Comparison of ENCODE assay signal across 8 mouse cellular contexts in the genomic region with DNA sequence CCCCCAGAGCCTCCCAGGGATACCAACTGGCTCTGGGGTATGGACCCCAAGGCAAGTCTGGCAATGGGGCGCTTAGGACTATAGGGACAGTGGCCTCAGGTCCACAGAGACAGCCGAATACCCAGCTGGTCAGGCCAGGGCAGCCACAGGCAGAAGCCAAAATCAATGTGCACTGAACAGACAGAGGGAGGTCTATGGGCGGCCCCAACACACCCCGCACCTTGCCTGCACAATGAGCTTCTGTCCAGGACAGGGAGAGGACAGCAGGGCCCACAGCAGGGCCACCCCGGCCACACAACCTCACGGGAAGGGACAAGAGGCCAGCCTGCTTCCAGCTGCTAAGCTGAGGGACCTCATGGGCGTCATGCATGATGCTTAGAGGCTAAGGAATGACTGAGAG. TPM values are rescaled to one million over a fixed set of nuclear protein-coding genes. Genes with fewer than 3 reads are reported as not detected.
DNase-seq lines count a peak whose midpoint lies in the region; ATAC-seq lines count a peak whose summit lies in the region.

No protein-coding gene starts in this region.

- no peak overlapping the region for H3K4me3 ChIP-seq in hindbrain, embryonic 12.5 days
- no peak overlapping the region for H3K4me3 ChIP-seq in hindbrain, embryonic 10.5 days
- 0 out of 2 replicates have a peak overlapping the region, but pooled peaks have one; percentile 8 for H3K4me3 ChIP-seq in embryonic facial prominence, embryonic 15.5 days (replicated peaks)
- no peak overlapping the region for H3K4me3 ChIP-seq in intestine, embryonic 15.5 days (replicated peaks)

- H3K36me3 ChIP-seq in hindbrain, embryonic 12.5 days = peaks cover 7% of the 10 kb centered on the region; the same call in 1 of the 2 replicates
- no peaks in the 10 kb centered on the region for H3K36me3 ChIP-seq in hindbrain, embryonic 10.5 days
- peaks cover 12% of the 10 kb centered on the region; the same call in 1 of the 2 replicates for H3K36me3 ChIP-seq in embryonic facial prominence, embryonic 15.5 days
- H3K36me3 ChIP-seq in intestine, embryonic 15.5 days = peaks cover 3% of the 10 kb centered on the region; the same call in 1 of the 2 replicates

- H3K27me3 ChIP-seq in hindbrain, embryonic 12.5 days = peaks cover 98% of the 10 kb centered on the region
- peaks cover 100% of the 10 kb centered on the region for H3K27me3 ChIP-seq in hindbrain, embryonic 10.5 days (ENCODE audit: insufficient read depth, poor library complexity, severe bottlenecking)
- peaks cover 13% of the 10 kb centered on the region; the same call in 1 of the 2 replicates for H3K27me3 ChIP-seq in embryonic facial prominence, embryonic 15.5 days
- peaks cover 74% of the 10 kb centered on the region for H3K27me3 ChIP-seq in intestine, embryonic 15.5 days (replicated peaks)

- peak overlapping the region; percentile 48; the same call in 1 of the 2 replicates for H3K27ac ChIP-seq in hindbrain, embryonic 12.5 days
- no peak overlapping the region for H3K27ac ChIP-seq in hindbrain, embryonic 10.5 days
- peak overlapping the region; percentile 85 for H3K27ac ChIP-seq in embryonic facial prominence, embryonic 15.5 days (replicated peaks)
- H3K27ac ChIP-seq in intestine, embryonic 15.5 days = peak overlapping the region; percentile 67; the same call in 1 of the 2 replicates

- H3K9ac ChIP-seq in hindbrain, embryonic 12.5 days = no peak overlapping the region
- H3K9ac ChIP-seq in embryonic facial prominence, embryonic 15.5 days = no peak overlapping the region
- no peak overlapping the region for H3K9ac ChIP-seq in intestine, embryonic 15.5 days

- no peak for DNase-seq in hindbrain, embryonic 10.5 days (ENCODE audit: low spot score)
- peak; percentile 86 for DNase-seq in Muller cell, postnatal 12 days (ENCODE audit: inconsistent ontology term)
- DNase-seq in thymus, postnatal 14 days = no peak
- DNase-seq in urinary bladder, postnatal 25 days (ENCODE audit: low spot score) = no peak
- DNase-seq in testis, postnatal 14 days (ENCODE audit: low spot score) = no peak

- H3K4me1 ChIP-seq in hindbrain, embryonic 12.5 days = peaks cover 31% of the 10 kb centered on the region
- H3K4me1 ChIP-seq in hindbrain, embryonic 10.5 days (replicated peaks) = peaks cover 13% of the 10 kb centered on the region; the same call in 1 of the 2 replicates
- H3K4me1 ChIP-seq in embryonic facial prominence, embryonic 15.5 days = peaks cover 94% of the 10 kb centered on the region
- peaks cover 31% of the 10 kb centered on the region for H3K4me1 ChIP-seq in intestine, embryonic 15.5 days (replicated peaks)

- 0 out of 2 replicates have a peak, but pooled peaks have one; percentile 5 for ATAC-seq in hindbrain, embryonic 12.5 days (ENCODE audit: low FRiP score)
- no peak for ATAC-seq in embryonic facial prominence, embryonic 15.5 days (ENCODE audit: insufficient number of reproducible peaks, low FRiP score, low TSS enrichment, low read depth)
- ATAC-seq in intestine, embryonic 15.5 days = 0 out of 2 replicates have a peak, but pooled peaks have one; percentile 18

- no peak overlapping the region for H3K4me2 ChIP-seq in hindbrain, embryonic 12.5 days (replicated peaks)
- peak overlapping the region; percentile 45 for H3K4me2 ChIP-seq in embryonic facial prominence, embryonic 15.5 days (replicated peaks)
- H3K4me2 ChIP-seq in intestine, embryonic 15.5 days (replicated peaks) = peak overlapping the region; percentile 9; the same call in 1 of the 2 replicates

- WGBS in hindbrain, embryonic 12.5 days = 51% methylated on average over 7 of the region's 7 CpGs
- 53% methylated on average over 7 of the region's 7 CpGs for WGBS in hindbrain, embryonic 10.5 days
- WGBS in embryonic facial prominence, embryonic 15.5 days = 46% methylated on average over 7 of the region's 7 CpGs
- 62% methylated on average over 7 of the region's 7 CpGs for WGBS in intestine, embryonic 15.5 days

- H3K9me3 ChIP-seq in hindbrain, embryonic 12.5 days (replicated peaks) = no peaks in the 10 kb centered on the region
- H3K9me3 ChIP-seq in hindbrain, embryonic 10.5 days = no peaks in the 10 kb centered on the region
- no peaks in the 10 kb centered on the region for H3K9me3 ChIP-seq in embryonic facial prominence, embryonic 15.5 days (replicated peaks)
- H3K9me3 ChIP-seq in intestine, embryonic 15.5 days = no peaks in the 10 kb centered on the region

RNA-seq across cellular contexts. Expression of a gene that starts 5.7 kb away (rescaled TPM):
- polyA plus RNA-seq in hindbrain, embryonic 12.5 days (2016; fragmentation: Nextera tagmentation; extraction: Ambion mirVana) = 11.6 and 14.2 TPM in 2 replicates
- 0.07 and 0.29 TPM in 2 replicates for polyA plus RNA-seq in hindbrain, embryonic 10.5 days (2016; fragmentation: Nextera tagmentation; extraction: Ambion mirVana)
- polyA plus RNA-seq in embryonic facial prominence, embryonic 15.5 days (2015; fragmentation: Nextera tagmentation; extraction: Ambion mirVana) = 61.4 and 62.0 TPM in 2 replicates
- 14.2 and 14.8 TPM in 2 replicates for polyA plus RNA-seq in intestine, embryonic 15.5 days (2015; fragmentation: Nextera tagmentation; extraction: Ambion mirVana)

RNA-seq across cellular contexts. Expression of a gene that starts 28.1 kb away (rescaled TPM):
- polyA plus RNA-seq in hindbrain, embryonic 12.5 days (2016; fragmentation: Nextera tagmentation; extraction: Ambion mirVana) = 6.6 and 7.1 TPM in 2 replicates
- 3.8 and 5.5 TPM in 2 replicates for polyA plus RNA-seq in hindbrain, embryonic 10.5 days (2016; fragmentation: Nextera tagmentation; extraction: Ambion mirVana)
- 8.4 and 8.9 TPM in 2 replicates for polyA plus RNA-seq in embryonic facial prominence, embryonic 15.5 days (2015; fragmentation: Nextera tagmentation; extraction: Ambion mirVana)
- 4.5 and 5.3 TPM in 2 replicates for polyA plus RNA-seq in intestine, embryonic 15.5 days (2015; fragmentation: Nextera tagmentation; extraction: Ambion mirVana)

RNA-seq across cellular contexts. Expression of a gene that starts 36.8 kb away (rescaled TPM):
- polyA plus RNA-seq in hindbrain, embryonic 12.5 days (2016; fragmentation: Nextera tagmentation; extraction: Ambion mirVana) = 35.7 and 38.6 TPM in 2 replicates
- 43.7 and 45.8 TPM in 2 replicates for polyA plus RNA-seq in hindbrain, embryonic 10.5 days (2016; fragmentation: Nextera tagmentation; extraction: Ambion mirVana)
- 46.5 TPM in 2 replicates for polyA plus RNA-seq in embryonic facial prominence, embryonic 15.5 days (2015; fragmentation: Nextera tagmentation; extraction: Ambion mirVana)
- 61.7 and 62.6 TPM in 2 replicates for polyA plus RNA-seq in intestine, embryonic 15.5 days (2015; fragmentation: Nextera tagmentation; extraction: Ambion mirVana)

RNA-seq across cellular contexts. Expression of a gene that starts 46.0 kb away (rescaled TPM):
- 88.8 and 101 TPM in 2 replicates for polyA plus RNA-seq in hindbrain, embryonic 12.5 days (2016; fragmentation: Nextera tagmentation; extraction: Ambion mirVana)
- 115 TPM in 2 replicates for polyA plus RNA-seq in hindbrain, embryonic 10.5 days (2016; fragmentation: Nextera tagmentation; extraction: Ambion mirVana)
- polyA plus RNA-seq in embryonic facial prominence, embryonic 15.5 days (2015; fragmentation: Nextera tagmentation; extraction: Ambion mirVana) = 104 and 110 TPM in 2 replicates
- 102 and 106 TPM in 2 replicates for polyA plus RNA-seq in intestine, embryonic 15.5 days (2015; fragmentation: Nextera tagmentation; extraction: Ambion mirVana)

RNA-seq across cellular contexts. Expression of a gene that starts 52.2 kb away (rescaled TPM):
- polyA plus RNA-seq in hindbrain, embryonic 12.5 days (2016; fragmentation: Nextera tagmentation; extraction: Ambion mirVana) = 792 and 820 TPM in 2 replicates
- 783 and 812 TPM in 2 replicates for polyA plus RNA-seq in hindbrain, embryonic 10.5 days (2016; fragmentation: Nextera tagmentation; extraction: Ambion mirVana)
- polyA plus RNA-seq in embryonic facial prominence, embryonic 15.5 days (2015; fragmentation: Nextera tagmentation; extraction: Ambion mirVana) = 975 and 998 TPM in 2 replicates
- 1,038 and 1,157 TPM in 2 replicates for polyA plus RNA-seq in intestine, embryonic 15.5 days (2015; fragmentation: Nextera tagmentation; extraction: Ambion mirVana)
